Comparison of ENCODE assay signal across 20 mouse cellular contexts in the genomic region with DNA sequence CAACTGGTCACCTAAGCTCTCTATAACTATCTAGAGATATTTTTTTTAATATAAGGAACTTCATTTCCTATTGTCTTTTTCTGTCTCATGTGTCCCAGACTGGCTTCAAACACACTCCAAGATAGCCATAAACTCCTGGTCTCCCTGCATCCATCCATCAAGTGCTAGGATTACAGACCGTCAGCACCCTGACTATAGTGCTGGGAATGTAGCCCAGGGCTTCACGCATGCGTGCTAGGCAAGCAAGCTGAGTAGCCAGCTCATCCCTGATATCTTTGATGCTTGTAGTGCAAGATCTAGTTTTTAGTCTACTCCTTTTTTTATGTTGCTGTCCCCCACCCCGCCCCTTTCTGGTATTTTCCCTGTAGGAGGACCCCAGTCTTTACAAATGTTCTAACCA. TPM values are rescaled to one million over a fixed set of nuclear protein-coding genes. Genes with fewer than 3 reads are reported as not detected.
DNase-seq lines count a peak whose midpoint lies in the region; ATAC-seq and TF ChIP-seq lines count a peak whose summit lies in the region.
"Had no signal": no experiment of that assay in that cellular context is flagged by ENCODE, and none has a peak within 500 bp of the region (broad histone marks: within the 10 kb centered on the region; RNA-seq: fewer than 3 reads in every experiment).

No protein-coding gene starts in this region.

- intact Hi-C loops in heart, postnatal 25 days (cut with DNase I) = no loop called here

- H3K27me3 ChIP-seq in Patski = no peaks in the 10 kb centered on the region
- H3K27me3 ChIP-seq: embryonic facial prominence, embryonic 13.5 days; embryonic facial prominence, embryonic 15.5 days; forebrain, embryonic 12.5 days had no signal

- TF ChIP-seq CTCF in Patski (IDR thresholded peaks at IDR 0.05) = no peak

- peak; percentile 65 for ATAC-seq in Patski
- ATAC-seq: forebrain, embryonic 14.5 days had no signal

- CTCF ChIA-PET in Patski (lab: Charles Lee) = interaction anchor here (1.2 to 1.6 kb wide), 2 partner anchors 141 to 146 kb away, joined by 3 to 4 read pairs; no protein-coding TSS in a partner anchor

- DNase-seq in heart, adult 11 months = peak; percentile 55
- no peak for DNase-seq in heart, postnatal 25 days (ENCODE audit: low spot score)
- DNase-seq in NIH3T3 (ENCODE audit: low read depth) (peak; percentile 20), Patski (ENCODE audit: low read depth, low spot score) (no peak)
- no peak for DNase-seq in thymus, postnatal 36 days
- DNase-seq: adrenal gland, adult 2 months; adrenal gland, postnatal 10 days; adrenal gland, postnatal 25 days; cerebellum, adult 11 months; cerebellum, adult 18-20 months; cerebellum, adult 8-10 months; cerebellum, adult 9-11 months; cerebellum, postnatal 14 days; cerebellum, postnatal 36 days; embryo, embryonic 11 days; forebrain, postnatal 0 days had no signal

- in situ Hi-C loops in Patski (cut with MboI; ENCODE audit: low pct_unique_long_range_greater_than_20kb) = no loop called here

- POLR2A ChIA-PET in Patski (lab: Charles Lee) = interaction anchor here (1.1 kb wide), 1 partner anchor 18 kb away, joined by 4 read pairs; no protein-coding TSS in a partner anchor

RNA-seq across cellular contexts. Expression of a gene that starts 42.3 kb away (rescaled TPM):
- total RNA-seq in heart, postnatal 25 days (2021) = 10 to 100 TPM; 24.9 to 35.3 TPM
- polyA plus RNA-seq in Patski (2021) = 46.4 TPM

Comparison
In these comparisons a context has a peak if more than half of its experiments do, and no peak if none do; other contexts are left out.
1. DNase-seq: peak in heart, adult 11 months (single experiment) and NIH3T3 (single experiment); none in heart, postnatal 25 days (single experiment), Patski (single experiment) and thymus, postnatal 36 days (0 of 2).